Mouse (Mus musculus) lung, postnatal 25 days (tissue): ENCODE results near the gene Hspg2.

Experiments
- DNase-seq: peaks from one replicate; pipeline ENCODE4 v3.0.0; 2022; ENCODE audit warnings: low spot score

The Hspg2 gene

GRCm38 (mm10) chr4:137480191-137480992, 11.8 kb downstream of the Hspg2 start:
- DNase-seq = no peak

GRCm38 (mm10) chr4:137480993-137481340, 12.4 kb downstream of the Hspg2 start:
- DNase-seq = no peak

GRCm38 (mm10) chr4:137481381-137482030, 12.9 kb downstream of the Hspg2 start:
- no peak for DNase-seq

GRCm38 (mm10) chr4:137483871-137484270, 15.3 kb downstream of the Hspg2 start:
- no peak for DNase-seq

- no peak for DNase-seq
These were observed 16.0 kb downstream of the Hspg2 start for GRCm38 (mm10) chr4:137484586-137484985.

- no peak for DNase-seq
These were observed 16.8 kb downstream of the Hspg2 start for GRCm38 (mm10) chr4:137485258-137485960.

- DNase-seq = no peak
These were observed 17.8 kb downstream of the Hspg2 start for GRCm38 (mm10) chr4:137486081-137487014.

- peak; percentile 59 for DNase-seq
These were observed 18.9 kb downstream of the Hspg2 start for GRCm38 (mm10) chr4:137487286-137488000.

GRCm38 (mm10) chr4:137488038-137488437, 19.5 kb downstream of the Hspg2 start:
- DNase-seq = no peak

GRCm38 (mm10) chr4:137488571-137489303, 20.2 kb downstream of the Hspg2 start:
- no peak for DNase-seq

- no peak for DNase-seq
These were observed 21.4 kb downstream of the Hspg2 start for GRCm38 (mm10) chr4:137489996-137490395.

- no peak for DNase-seq
These were observed 24.0 kb downstream of the Hspg2 start for GRCm38 (mm10) chr4:137492563-137492962.

GRCm38 (mm10) chr4:137493187-137493586, 24.6 kb downstream of the Hspg2 start:
- no peak for DNase-seq

- no peak for DNase-seq
These were observed 26.4 kb downstream of the Hspg2 start for GRCm38 (mm10) chr4:137494751-137495500.

GRCm38 (mm10) chr4:137495501-137496100, 27.0 kb downstream of the Hspg2 start:
- no peak for DNase-seq

GRCm38 (mm10) chr4:137497367-137497766, 28.8 kb downstream of the Hspg2 start:
- no peak for DNase-seq

- no peak for DNase-seq
These were observed 29.5 kb downstream of the Hspg2 start for GRCm38 (mm10) chr4:137497892-137498722.

GRCm38 (mm10) chr4:137498882-137499583, 30.5 kb downstream of the Hspg2 start:
- no peak for DNase-seq
